Mouse (Mus musculus): ENCODE results near the gene Fam166b. TPM values are rescaled to one million over a fixed set of nuclear protein-coding genes. Genes with fewer than 3 reads are reported as not detected.

The Fam166b gene
- polyA plus RNA-seq, 1 experiment from 2014 or later: 0.21 TPM

GRCm38 (mm10) chr4:43391521-43392050, 37.3 kb downstream of the Fam166b start:
- H3K9ac ChIP-seq (ENCODE audit: low read length): no peak overlapping the region
- peaks cover 26% of the 10 kb centered on the region for H3K4me1 ChIP-seq (ENCODE audit: control insufficient read depth, insufficient read depth, low read length)
- no peak overlapping the region for H3K4me3 ChIP-seq (ENCODE audit: low read length)
- no peak for ATAC-seq (replicated peaks; ENCODE audit: extremely low read depth, insufficient read depth, low FRiP score)
- H3K27ac ChIP-seq (ENCODE audit: low read length): no peak overlapping the region
- H3K4me2 ChIP-seq (ENCODE audit: low read depth, low read length): no peak overlapping the region
- no peaks in the 10 kb centered on the region for H3K9me3 ChIP-seq (replicated peaks; ENCODE audit: control insufficient read depth, low read length)
- whole genome bisulfite sequencing: 71% methylated on average over 3 of the region's 3 CpGs
- H3K36me3 ChIP-seq (ENCODE audit: control insufficient read depth, insufficient read depth): no peaks in the 10 kb centered on the region
- H3K27me3 ChIP-seq (ENCODE audit: control insufficient read depth, insufficient read depth, low read length): no peaks in the 10 kb centered on the region

DNA sequence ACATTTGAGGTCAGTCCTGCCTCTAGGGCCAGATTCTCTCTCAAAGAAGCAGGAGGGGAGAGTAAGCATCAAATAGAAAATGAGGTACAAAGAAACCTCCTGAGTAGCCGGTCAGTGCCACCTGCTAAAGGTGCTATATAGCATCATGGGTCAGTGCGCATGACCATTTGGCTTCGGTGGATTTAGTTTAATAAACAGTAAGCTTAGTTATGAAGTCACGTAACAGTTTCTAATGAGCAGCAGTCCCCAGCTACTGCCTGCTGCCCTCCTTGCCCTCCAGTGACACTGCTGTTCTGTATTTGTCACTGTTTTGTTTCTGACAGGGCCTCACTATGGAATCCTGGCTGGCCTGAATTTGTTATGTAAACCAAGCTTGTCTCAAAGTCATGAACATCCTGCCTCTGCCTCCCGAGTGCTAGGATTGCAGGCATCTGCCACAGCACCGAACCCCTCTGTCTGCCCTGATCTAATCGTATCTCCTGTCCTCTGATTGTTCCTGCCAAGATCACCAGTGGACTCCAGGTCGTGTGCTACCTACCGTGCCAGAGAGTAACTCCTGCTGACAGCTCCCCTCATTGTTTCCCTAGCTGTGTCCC, 39.0 kb downstream of the Fam166b start:
- Histone ChIP-seq H3K4me1 (ENCODE audit: control insufficient read depth, insufficient read depth, low read length) (peaks cover 23% of the 10 kb centered on the region), H3K36me3 (ENCODE audit: control insufficient read depth, insufficient read depth) (no peaks in the 10 kb centered on the region), H3K4me3 (ENCODE audit: low read length) (no peak overlapping the region), H3K27ac (ENCODE audit: low read length) (peak overlapping the region; percentile 51), H3K27me3 (ENCODE audit: control insufficient read depth, insufficient read depth, low read length) (no peaks in the 10 kb centered on the region), H3K4me2 (ENCODE audit: low read depth, low read length) (no peak overlapping the region), H3K9me3 (replicated peaks; ENCODE audit: control insufficient read depth, low read length) (no peaks in the 10 kb centered on the region), H3K9ac (ENCODE audit: low read length) (peak overlapping the region; percentile 35; the same call in 1 of the 2 replicates)
- WGBS: 45% methylated on average over 9 of the region's 9 CpGs
- no peak for ATAC-seq (replicated peaks; ENCODE audit: extremely low read depth, insufficient read depth, low FRiP score)

- Histone ChIP-seq H3K4me3 (ENCODE audit: low read length) (no peak overlapping the region), H3K27ac (ENCODE audit: low read length) (peak overlapping the region; percentile 51), H3K27me3 (ENCODE audit: control insufficient read depth, insufficient read depth, low read length) (no peaks in the 10 kb centered on the region), H3K9ac (ENCODE audit: low read length) (peak overlapping the region; percentile 35; the same call in 1 of the 2 replicates), H3K4me1 (ENCODE audit: control insufficient read depth, insufficient read depth, low read length) (peaks cover 20% of the 10 kb centered on the region), H3K4me2 (ENCODE audit: low read depth, low read length) (no peak overlapping the region), H3K36me3 (ENCODE audit: control insufficient read depth, insufficient read depth) (no peaks in the 10 kb centered on the region), H3K9me3 (replicated peaks; ENCODE audit: control insufficient read depth, low read length) (no peaks in the 10 kb centered on the region)
- WGBS: 53% methylated on average over 2 of the region's 2 CpGs
- ATAC-seq (replicated peaks; ENCODE audit: extremely low read depth, insufficient read depth, low FRiP score): no peak
Measured at GRCm38 (mm10) chr4:43389390-43389789, 39.5 kb downstream of the Fam166b start.

GRCm38 (mm10) chr4:43386932-43387331, 42.0 kb downstream of the Fam166b start:
- Histone ChIP-seq H3K36me3 (ENCODE audit: control insufficient read depth, insufficient read depth) (no peaks in the 10 kb centered on the region), H3K27ac (ENCODE audit: low read length) (no peak overlapping the region), H3K9me3 (replicated peaks; ENCODE audit: control insufficient read depth, low read length) (no peaks in the 10 kb centered on the region), H3K27me3 (ENCODE audit: control insufficient read depth, insufficient read depth, low read length) (no peaks in the 10 kb centered on the region), H3K9ac (ENCODE audit: low read length) (no peak overlapping the region), H3K4me2 (ENCODE audit: low read depth, low read length) (no peak overlapping the region), H3K4me3 (ENCODE audit: low read length) (no peak overlapping the region), H3K4me1 (ENCODE audit: control insufficient read depth, insufficient read depth, low read length) (peaks cover 17% of the 10 kb centered on the region)
- ATAC-seq (replicated peaks; ENCODE audit: extremely low read depth, insufficient read depth, low FRiP score): no peak

DNA sequence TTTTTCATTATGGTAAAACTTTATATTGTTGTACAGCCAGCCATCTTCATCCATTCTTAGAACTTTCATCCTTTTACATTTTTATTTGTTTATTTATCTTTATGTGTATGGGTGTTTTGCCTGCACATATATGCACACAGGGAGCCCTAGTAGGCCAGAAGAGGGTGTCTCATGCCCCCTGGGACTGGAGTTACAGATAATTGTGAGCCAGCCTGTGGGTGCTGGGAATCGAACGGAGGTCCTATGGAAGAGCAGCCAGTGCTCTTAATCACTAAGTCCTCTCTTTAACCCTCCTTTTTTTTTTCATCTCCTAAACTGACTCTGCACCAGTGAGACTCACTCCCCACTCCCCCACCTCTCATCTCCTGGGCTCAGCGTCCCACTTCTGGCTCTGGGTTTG, 44.4 kb downstream of the Fam166b start:
- WGBS: 96% methylated on average over 3 of the region's 3 CpGs
- no peak overlapping the region for H3K4me3 ChIP-seq (ENCODE audit: low read length)
- no peak for ATAC-seq (replicated peaks; ENCODE audit: extremely low read depth, insufficient read depth, low FRiP score)
- no peaks in the 10 kb centered on the region for H3K36me3 ChIP-seq (ENCODE audit: control insufficient read depth, insufficient read depth)
- H3K9me3 ChIP-seq (replicated peaks; ENCODE audit: control insufficient read depth, low read length): no peaks in the 10 kb centered on the region
- no peak overlapping the region for H3K27ac ChIP-seq (ENCODE audit: low read length)
- no peak overlapping the region for H3K9ac ChIP-seq (ENCODE audit: low read length)
- H3K4me2 ChIP-seq (ENCODE audit: low read depth, low read length): no peak overlapping the region
- H3K27me3 ChIP-seq (ENCODE audit: control insufficient read depth, insufficient read depth, low read length): no peaks in the 10 kb centered on the region
- H3K4me1 ChIP-seq (ENCODE audit: control insufficient read depth, insufficient read depth, low read length): peaks cover 15% of the 10 kb centered on the region

DNA sequence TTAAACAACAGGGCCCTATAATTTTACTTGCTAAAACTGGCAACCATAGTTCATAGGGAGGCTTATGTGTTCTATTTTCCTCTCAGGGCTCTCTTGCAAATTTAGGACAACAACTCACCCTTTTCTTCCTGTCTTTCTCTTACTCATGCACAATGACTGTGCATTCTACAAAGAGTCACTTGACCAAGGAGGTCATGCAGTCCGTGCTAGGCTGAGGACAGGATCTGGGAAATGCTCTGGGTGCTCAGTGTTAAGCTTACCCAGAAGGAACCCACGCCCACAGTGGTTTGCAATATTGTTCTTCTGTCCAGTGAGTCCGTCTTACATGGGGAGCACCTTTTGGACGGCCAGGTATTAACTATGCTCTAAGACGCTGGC, 44.9 kb downstream of the Fam166b start:
- Histone ChIP-seq H3K4me3 (ENCODE audit: low read length) (no peak overlapping the region), H3K4me2 (ENCODE audit: low read depth, low read length) (no peak overlapping the region), H3K9me3 (replicated peaks; ENCODE audit: control insufficient read depth, low read length) (no peaks in the 10 kb centered on the region), H3K36me3 (ENCODE audit: control insufficient read depth, insufficient read depth) (no peaks in the 10 kb centered on the region), H3K9ac (ENCODE audit: low read length) (no peak overlapping the region), H3K27me3 (ENCODE audit: control insufficient read depth, insufficient read depth, low read length) (no peaks in the 10 kb centered on the region), H3K27ac (ENCODE audit: low read length) (no peak overlapping the region), H3K4me1 (ENCODE audit: control insufficient read depth, insufficient read depth, low read length) (peaks cover 11% of the 10 kb centered on the region)
- no peak for ATAC-seq (replicated peaks; ENCODE audit: extremely low read depth, insufficient read depth, low FRiP score)
- WGBS: 81% methylated on average over 5 of the region's 5 CpGs

DNA sequence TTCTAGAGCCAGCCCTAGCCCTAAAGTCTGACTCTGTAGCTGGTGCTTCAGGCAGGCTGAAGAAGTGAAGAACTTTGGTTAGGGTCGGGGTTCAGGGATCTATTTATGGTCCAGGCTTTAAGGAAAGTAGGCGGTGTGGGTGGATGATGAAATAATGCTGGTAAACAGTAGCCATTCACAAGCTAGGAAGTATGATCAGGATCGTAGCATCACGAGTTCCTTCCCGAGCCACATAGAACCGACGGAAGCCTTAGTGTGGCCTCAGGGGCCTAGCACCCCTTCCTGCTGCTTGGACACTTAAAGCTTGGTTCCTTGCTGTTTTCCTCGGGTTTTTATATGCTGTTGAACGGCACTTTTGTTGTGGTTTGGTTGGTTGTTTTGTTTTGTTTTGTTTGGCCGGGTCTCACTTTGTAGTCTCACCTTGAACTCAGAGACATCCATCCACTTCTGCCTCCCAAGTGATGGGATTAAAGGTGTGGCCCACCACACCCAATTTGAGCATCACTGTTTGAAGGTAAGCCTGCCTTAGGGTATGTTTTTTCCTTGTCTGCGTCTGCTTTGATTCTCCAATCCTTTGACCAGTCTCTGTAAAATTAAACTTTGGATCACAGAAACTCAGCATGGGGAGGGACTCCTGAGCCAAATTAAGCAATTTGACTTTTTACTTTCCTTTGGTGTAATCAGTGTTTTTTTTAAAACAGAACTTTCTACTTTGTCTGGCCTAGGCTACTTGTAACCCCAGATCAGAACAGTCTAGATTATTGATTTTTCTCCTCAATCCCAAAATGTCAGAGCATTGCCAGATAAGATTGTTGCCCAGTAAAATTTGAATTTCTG, 45.5 kb downstream of the Fam166b start:
- 56% methylated on average over 11 of the region's 11 CpGs for WGBS
- no peak for ATAC-seq (replicated peaks; ENCODE audit: extremely low read depth, insufficient read depth, low FRiP score)
- Histone ChIP-seq H3K4me1 (ENCODE audit: control insufficient read depth, insufficient read depth, low read length) (peaks cover 9% of the 10 kb centered on the region), H3K27ac (ENCODE audit: low read length) (peak overlapping the region; percentile 44), H3K9ac (ENCODE audit: low read length) (peak overlapping the region; percentile 27), H3K9me3 (replicated peaks; ENCODE audit: control insufficient read depth, low read length) (no peaks in the 10 kb centered on the region), H3K27me3 (ENCODE audit: control insufficient read depth, insufficient read depth, low read length) (no peaks in the 10 kb centered on the region), H3K36me3 (ENCODE audit: control insufficient read depth, insufficient read depth) (no peaks in the 10 kb centered on the region), H3K4me2 (ENCODE audit: low read depth, low read length) (peak overlapping the region; percentile 74), H3K4me3 (ENCODE audit: low read length) (peak overlapping the region; percentile 75)

DNA sequence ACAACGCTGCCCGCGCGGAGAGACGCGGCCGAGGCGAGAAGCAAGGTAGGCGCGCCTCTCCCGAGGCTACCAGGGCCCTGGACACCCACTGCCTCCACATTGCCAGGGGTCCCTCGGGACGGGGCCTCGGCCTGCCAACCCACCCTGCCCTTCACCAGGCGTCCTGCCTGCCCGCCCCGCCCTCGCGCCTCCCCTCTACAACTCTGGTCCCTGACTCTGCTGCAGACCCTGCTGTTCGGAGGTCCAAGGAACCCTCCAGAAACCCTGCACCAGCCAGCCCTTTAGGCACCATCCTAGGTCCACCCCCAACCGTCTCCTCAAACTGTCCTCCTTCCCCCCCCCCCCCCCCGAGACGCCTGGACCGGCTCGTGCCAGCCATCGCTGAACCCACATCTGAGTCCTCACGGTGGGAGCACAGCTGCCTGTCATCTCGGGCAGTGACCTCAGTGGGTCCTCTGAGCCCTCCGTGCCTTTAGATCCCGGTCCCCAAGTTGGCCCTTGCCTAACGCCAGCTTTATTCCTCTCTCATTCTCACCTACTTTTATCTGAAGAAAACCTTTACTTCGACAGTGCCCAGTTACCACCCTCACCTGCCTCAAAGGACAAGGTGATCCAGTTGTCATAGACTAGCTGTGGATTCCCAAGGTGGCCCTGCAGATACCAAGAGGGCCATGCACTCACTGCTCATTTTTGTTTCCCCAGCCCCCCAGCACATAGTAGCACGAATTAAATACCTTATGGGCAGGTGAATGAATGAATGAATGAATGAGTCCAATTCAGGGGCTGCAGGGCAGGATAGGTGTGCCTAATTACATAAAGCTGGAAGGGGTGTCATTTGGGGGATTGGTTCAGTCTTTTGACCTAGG, 46.5 kb downstream of the Fam166b start:
- Histone ChIP-seq H3K9me3 (replicated peaks; ENCODE audit: control insufficient read depth, low read length) (no peaks in the 10 kb centered on the region), H3K4me2 (ENCODE audit: low read depth, low read length) (peak overlapping the region; percentile 74), H3K27me3 (ENCODE audit: control insufficient read depth, insufficient read depth, low read length) (no peaks in the 10 kb centered on the region), H3K9ac (ENCODE audit: low read length) (peak overlapping the region; percentile 93), H3K36me3 (ENCODE audit: control insufficient read depth, insufficient read depth) (no peaks in the 10 kb centered on the region), H3K4me1 (ENCODE audit: control insufficient read depth, insufficient read depth, low read length) (peaks cover 9% of the 10 kb centered on the region), H3K27ac (ENCODE audit: low read length) (peak overlapping the region; percentile 82), H3K4me3 (ENCODE audit: low read length) (peak overlapping the region; percentile 75)
- WGBS: 4% methylated on average over 27 of the region's 33 CpGs
- peak; percentile 33 for ATAC-seq (replicated peaks; ENCODE audit: extremely low read depth, insufficient read depth, low FRiP score)

All from heart, embryonic 16.5 days (tissue).